Mouse (Mus musculus): ENCODE measurements around the gene Apoc2. TPM values are rescaled to one million over a fixed set of nuclear protein-coding genes. Genes with fewer than 3 reads are reported as not detected.

Apoc2 gene
- polyA plus RNA-seq, 1 experiment from 2014 or later, result not detected

GRCm38 (mm10) chr7:19633855-19634254, 43.9 kb downstream of the Apoc2 start:
- WGBS, result 91% methylated on average over 15 of the region's 15 CpGs
- H3K27ac ChIP-seq, result no peak overlapping the region
- ATAC-seq (ENCODE audit: low FRiP score), result no peak

DNA sequence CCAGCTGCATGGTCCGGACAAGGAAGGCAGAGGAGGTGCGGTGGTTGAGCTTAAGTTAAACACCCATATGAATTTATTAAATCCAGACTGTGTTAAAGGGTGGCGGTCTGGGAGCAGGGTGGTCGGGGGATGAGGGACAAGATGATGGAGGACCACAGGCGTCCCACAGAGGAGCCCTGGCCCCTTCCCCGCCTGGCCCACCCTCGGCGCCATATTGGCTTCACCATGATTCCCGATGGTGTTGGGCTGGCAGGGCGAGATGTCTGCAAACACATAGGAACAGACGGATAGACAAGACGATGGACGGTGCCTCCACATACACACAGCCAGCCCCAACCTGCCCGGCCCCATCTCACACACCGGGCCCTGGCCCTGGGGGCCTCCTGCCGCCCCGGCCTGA, 44.5 kb downstream of the Apoc2 start:
- WGBS, result 94% methylated on average over 17 of the region's 17 CpGs
- H3K27me3 ChIP-seq, result no peaks in the 10 kb centered on the region
- ATAC-seq (ENCODE audit: low FRiP score), result no peak
- no peak overlapping the region for H3K27ac ChIP-seq
- H3K4me2 ChIP-seq, result no peak overlapping the region
- H3K9ac ChIP-seq, result no peak overlapping the region
- no peak overlapping the region for H3K4me3 ChIP-seq (replicated peaks)
- peaks cover 65% of the 10 kb centered on the region for H3K36me3 ChIP-seq (replicated peaks)
- peaks cover 11% of the 10 kb centered on the region; the same call in 1 of the 2 replicates for H3K4me1 ChIP-seq
- H3K9me3 ChIP-seq, result no peaks in the 10 kb centered on the region

More at GRCm38 (mm10) chr7:19633855-19634254, 43.9 kb downstream of the Apoc2 start:
- peaks cover 71% of the 10 kb centered on the region for H3K36me3 ChIP-seq (replicated peaks)
- no peak overlapping the region for H3K4me2 ChIP-seq
- H3K4me1 ChIP-seq, result peaks cover 6% of the 10 kb centered on the region; the same call in 1 of the 2 replicates
- no peak overlapping the region for H3K4me3 ChIP-seq (replicated peaks)
- H3K27me3 ChIP-seq, result no peaks in the 10 kb centered on the region
- H3K9me3 ChIP-seq, result no peaks in the 10 kb centered on the region
- H3K9ac ChIP-seq, result no peak overlapping the region

GRCm38 (mm10) chr7:19632720-19633119, 45.0 kb downstream of the Apoc2 start:
- peaks cover 60% of the 10 kb centered on the region for H3K36me3 ChIP-seq (replicated peaks)
- no peak overlapping the region for H3K9ac ChIP-seq
- ATAC-seq (ENCODE audit: low FRiP score), result no peak

DNA sequence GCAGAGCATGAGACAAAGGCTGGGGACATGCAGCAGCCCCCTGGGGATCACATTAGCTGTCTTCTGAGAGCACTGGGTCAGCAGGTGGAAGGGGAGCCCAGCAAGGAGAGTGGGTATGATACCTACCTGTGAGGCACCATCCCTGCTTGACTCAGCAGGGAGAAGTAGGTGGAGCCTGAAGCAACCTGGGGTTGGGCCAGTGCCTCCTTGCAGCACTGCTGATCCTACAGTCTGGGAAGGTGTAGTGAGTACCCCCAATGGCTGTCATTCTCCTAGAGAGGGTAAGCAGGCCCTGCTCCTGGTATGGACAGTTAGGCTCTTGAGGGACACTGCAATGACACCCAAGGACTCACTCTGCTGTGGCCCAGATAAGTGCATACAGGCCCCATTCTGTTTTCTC, 45.5 kb downstream of the Apoc2 start:
- peaks cover 55% of the 10 kb centered on the region for H3K36me3 ChIP-seq (replicated peaks)
- no peak overlapping the region for H3K27ac ChIP-seq
- H3K4me3 ChIP-seq (replicated peaks), result no peak overlapping the region
- H3K27me3 ChIP-seq, result no peaks in the 10 kb centered on the region
- H3K4me2 ChIP-seq, result no peak overlapping the region
- ATAC-seq (ENCODE audit: low FRiP score), result no peak
- H3K9ac ChIP-seq, result no peak overlapping the region
- H3K4me1 ChIP-seq, result peaks cover 11% of the 10 kb centered on the region; the same call in 1 of the 2 replicates
- H3K9me3 ChIP-seq, result no peaks in the 10 kb centered on the region

More at GRCm38 (mm10) chr7:19632720-19633119, 45.0 kb downstream of the Apoc2 start:
- Histone ChIP-seq H3K4me1 (peaks cover 11% of the 10 kb centered on the region; the same call in 1 of the 2 replicates), H3K9me3 (no peaks in the 10 kb centered on the region), H3K27me3 (no peaks in the 10 kb centered on the region), H3K27ac (no peak overlapping the region), H3K4me2 (no peak overlapping the region), H3K4me3 (replicated peaks) (no peak overlapping the region)

GRCm38 (mm10) chr7:19629361-19629734, 48.4 kb downstream of the Apoc2 start, which contains the start of gene Relb:
TSS of gene Relb (minus strand) at chr7:19629438.
- Histone ChIP-seq H3K9ac (peak within 1 kb of the TSS; percentile 58; the same call in 1 of the 2 replicates), H3K4me3 (replicated peaks) (peak within 1 kb of the TSS; percentile 72), H3K4me1 (peaks cover 11% of the 10 kb centered on the region; the same call in 1 of the 2 replicates), H3K27me3 (no peaks in the 10 kb centered on the region), H3K4me2 (peak within 1 kb of the TSS; percentile 95), H3K27ac (peak within 1 kb of the TSS; percentile 78), H3K36me3 (replicated peaks) (peaks cover 26% of the 10 kb centered on the region), H3K9me3 (no peaks in the 10 kb centered on the region)
- ATAC-seq (ENCODE audit: low FRiP score), result peak; percentile 78
- WGBS, result 1% methylated on average over 26 of the region's 41 CpGs

GRCm38 (mm10) chr7:19628536-19629360, 49.0 kb downstream of the Apoc2 start:
- no peaks in the 10 kb centered on the region for H3K9me3 ChIP-seq
- 2% methylated on average over 50 of the region's 57 CpGs for WGBS
- ATAC-seq (ENCODE audit: low FRiP score), result peak; percentile 90

GRCm38 (mm10) chr7:19628192-19628535, 49.6 kb downstream of the Apoc2 start:
- Histone ChIP-seq H3K4me3 (replicated peaks) (peak overlapping the region; percentile 72), H3K4me1 (peaks cover 11% of the 10 kb centered on the region; the same call in 1 of the 2 replicates), H3K9me3 (no peaks in the 10 kb centered on the region), H3K27ac (peak overlapping the region; percentile 78; the same call in 1 of the 2 replicates), H3K27me3 (no peaks in the 10 kb centered on the region), H3K4me2 (peak overlapping the region; percentile 95), H3K36me3 (replicated peaks) (peaks cover 14% of the 10 kb centered on the region), H3K9ac (no peak overlapping the region)
- no peak for ATAC-seq (ENCODE audit: low FRiP score)
- WGBS, result 18% methylated on average over 17 of the region's 17 CpGs

More at GRCm38 (mm10) chr7:19628536-19629360, 49.0 kb downstream of the Apoc2 start:
- Histone ChIP-seq H3K4me3 (replicated peaks) (peak overlapping the region; percentile 72), H3K27ac (peak overlapping the region; percentile 78), H3K4me2 (peak overlapping the region; percentile 95), H3K27me3 (no peaks in the 10 kb centered on the region), H3K9ac (peak overlapping the region; percentile 58; the same call in 1 of the 2 replicates), H3K4me1 (peaks cover 11% of the 10 kb centered on the region; the same call in 1 of the 2 replicates), H3K36me3 (replicated peaks) (peaks cover 20% of the 10 kb centered on the region)

GRCm38 (mm10) chr7:19627721-19628120, 50.0 kb downstream of the Apoc2 start:
- Histone ChIP-seq H3K36me3 (replicated peaks) (peaks cover 10% of the 10 kb centered on the region), H3K4me2 (peak overlapping the region; percentile 95; the same call in 1 of the 2 replicates), H3K4me1 (peaks cover 11% of the 10 kb centered on the region; the same call in 1 of the 2 replicates), H3K27me3 (no peaks in the 10 kb centered on the region), H3K9ac (no peak overlapping the region), H3K27ac (no peak overlapping the region), H3K9me3 (no peaks in the 10 kb centered on the region), H3K4me3 (replicated peaks) (no peak overlapping the region)
- no peak for ATAC-seq (ENCODE audit: low FRiP score)
- WGBS, result 61% methylated on average over 3 of the region's 3 CpGs

GRCm38 (mm10) chr7:19623433-19623832, 54.3 kb downstream of the Apoc2 start:
- no peaks in the 10 kb centered on the region for H3K9me3 ChIP-seq
- H3K4me1 ChIP-seq, result peaks cover 10% of the 10 kb centered on the region
- no peak overlapping the region for H3K4me2 ChIP-seq
- H3K4me3 ChIP-seq (replicated peaks), result no peak overlapping the region
- WGBS, result 75% methylated on average over 2 of the region's 2 CpGs
- no peak overlapping the region for H3K9ac ChIP-seq
- no peak for ATAC-seq (ENCODE audit: low FRiP score)
- no peaks in the 10 kb centered on the region for H3K36me3 ChIP-seq (replicated peaks)
- H3K27ac ChIP-seq, result no peak overlapping the region
- H3K27me3 ChIP-seq, result peaks cover 14% of the 10 kb centered on the region

GRCm38 (mm10) chr7:19622241-19622640, 55.5 kb downstream of the Apoc2 start:
- no peak overlapping the region for H3K9ac ChIP-seq
- H3K4me1 ChIP-seq, result peaks cover 7% of the 10 kb centered on the region
- no peak overlapping the region for H3K4me2 ChIP-seq
- H3K27me3 ChIP-seq, result peaks cover 14% of the 10 kb centered on the region
- H3K4me3 ChIP-seq (replicated peaks), result no peak overlapping the region
- H3K9me3 ChIP-seq, result no peaks in the 10 kb centered on the region
- 42% methylated on average over 6 of the region's 6 CpGs for WGBS
- H3K36me3 ChIP-seq (replicated peaks), result no peaks in the 10 kb centered on the region
- no peak for ATAC-seq (ENCODE audit: low FRiP score)
- no peak overlapping the region for H3K27ac ChIP-seq

Measured in forebrain, embryonic 12.5 days (tissue).